Mouse (Mus musculus) v-Abl transformed pro-B cells (cell line): Measurements from ENCODE around the gene Ostc.

ENCODE experiments used
- in situ Hi-C, 2 experiments: fragments of 400-800 bp; cut with MboI; formaldehyde crosslinking; loops; one replicate each; pipeline ENCODE4 v1.15.1; 2025; ENCODE audit not compliant: unreplicated experiment in 2 of 2

Ostc gene

GRCm38 (mm10) chr3:130662496-130662895 is 46.7 kb downstream of the Ostc start:
- in situ Hi-C loops: no loop called here

DNA sequence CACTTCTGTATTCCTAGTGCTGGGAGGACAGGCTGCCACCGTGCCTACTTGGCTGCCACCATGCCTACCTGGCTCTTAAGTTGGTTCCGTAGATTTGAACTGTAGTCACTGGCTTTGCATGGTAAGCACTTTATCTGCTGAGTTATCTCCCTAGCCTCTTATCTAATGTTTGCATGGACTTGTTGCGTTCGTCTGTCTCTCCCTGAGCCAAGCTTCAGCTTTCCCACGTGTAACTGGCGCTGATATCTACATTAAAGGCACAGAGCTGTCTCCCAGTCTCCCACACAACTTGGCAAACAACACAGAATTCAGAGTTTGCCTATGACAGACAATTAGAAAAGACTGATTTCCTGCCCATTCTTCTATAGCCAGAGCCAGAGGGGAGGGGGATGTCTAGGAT is 48.6 kb downstream of the Ostc start:
- in situ Hi-C loops: no loop called here

DNA sequence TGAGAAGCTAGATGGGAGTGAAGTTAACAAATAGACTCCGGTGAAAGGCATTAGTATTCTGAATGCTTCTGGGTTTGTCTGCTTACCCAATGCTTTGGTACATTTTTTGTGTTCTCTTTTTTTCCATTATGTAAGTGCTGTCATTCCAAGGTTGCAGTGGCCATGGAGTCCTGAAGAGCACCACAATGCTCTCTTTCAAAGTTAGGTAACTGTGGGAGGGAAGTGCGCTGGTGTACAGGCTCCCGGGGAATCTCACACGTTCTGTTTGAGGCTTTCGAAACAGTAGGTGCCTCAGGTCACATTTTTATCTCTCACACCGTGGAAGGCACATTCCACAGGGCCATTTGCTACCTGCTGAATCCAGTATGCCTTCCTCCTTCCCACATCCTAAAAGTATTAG is 59.7 kb downstream of the Ostc start:
- in situ Hi-C loops: no loop called here

GRCm38 (mm10) chr3:130646110-130646810 is 63.0 kb downstream of the Ostc start:
- in situ Hi-C loops: no loop called here
